Mouse (Mus musculus) adrenal gland, adult (tissue): Measurements from ENCODE around the gene Egfem1.

Experiments used
- DNase-seq, 2 experiments: peaks; one replicate each; pipeline ENCODE4 v3.0.0; 2022 to 2023; ENCODE audit warnings: low spot score in 1 of 2; ENCODE audit not compliant: inconsistent age in 2 of 2

The Egfem1 gene

GRCm38 (mm10) chr3:29081952-29082295 lies at the start of gene Egfem1:
TSS of gene Egfem1 (plus strand) at chr3:29082023.
- peak in 1 of 2 experiments; percentile 17 for DNase-seq

- DNase-seq, result no peak
Measured at GRCm38 (mm10) chr3:29033107-29033506, 48.7 kb upstream of the Egfem1 start.

- peak in 1 of 2 experiments; percentile 65 for DNase-seq
Measured at GRCm38 (mm10) chr3:29036146-29036545, 45.7 kb upstream of the Egfem1 start.

GRCm38 (mm10) chr3:29036620-29037019 lies 45.2 kb upstream of the Egfem1 start:
- no peak for DNase-seq

- no peak for DNase-seq
Measured at GRCm38 (mm10) chr3:29040064-29040463, 41.8 kb upstream of the Egfem1 start.

GRCm38 (mm10) chr3:29046281-29046680 lies 35.5 kb upstream of the Egfem1 start:
- no peak for DNase-seq

GRCm38 (mm10) chr3:29047273-29047932 lies 34.4 kb upstream of the Egfem1 start:
- no peak for DNase-seq

GRCm38 (mm10) chr3:29063156-29063555 lies 18.7 kb upstream of the Egfem1 start:
- DNase-seq, result no peak

GRCm38 (mm10) chr3:29068428-29069098 lies 13.3 kb upstream of the Egfem1 start:
- DNase-seq, result no peak

GRCm38 (mm10) chr3:29071315-29071714 lies 10.5 kb upstream of the Egfem1 start:
- no peak for DNase-seq

- DNase-seq, result peak in 1 of 2 experiments; percentile 20
Measured at GRCm38 (mm10) chr3:29081517-29081916, 306 bp upstream of the Egfem1 start.

GRCm38 (mm10) chr3:29082296-29082995 lies 623 bp downstream of the Egfem1 start:
- DNase-seq, result peak in 1 of 2 experiments; percentile 35

- no peak for DNase-seq
Measured at GRCm38 (mm10) chr3:29082996-29083350, 1.1 kb downstream of the Egfem1 start.

- no peak for DNase-seq
Measured at GRCm38 (mm10) chr3:29098467-29098866, 16.6 kb downstream of the Egfem1 start.

- no peak for DNase-seq
Measured at GRCm38 (mm10) chr3:29106016-29106723, 24.3 kb downstream of the Egfem1 start.

- DNase-seq, result no peak
Measured at GRCm38 (mm10) chr3:29107134-29107533, 25.3 kb downstream of the Egfem1 start.

- DNase-seq, result no peak
Measured at GRCm38 (mm10) chr3:29110321-29110720, 28.5 kb downstream of the Egfem1 start.

- no peak for DNase-seq
Measured at GRCm38 (mm10) chr3:29114517-29114916, 32.7 kb downstream of the Egfem1 start.

GRCm38 (mm10) chr3:29117379-29117778 lies 35.6 kb downstream of the Egfem1 start:
- no peak for DNase-seq

GRCm38 (mm10) chr3:29122556-29122955 lies 40.7 kb downstream of the Egfem1 start:
- peak in 1 of 2 experiments; percentile 50 for DNase-seq
